Mouse (Mus musculus): ENCODE data around the gene Ugt2b5. TPM values are rescaled to one million over a fixed set of nuclear protein-coding genes. Genes with fewer than 3 reads are reported as not detected.
"Not testable (repeated sequence)": the region's sequence is repeated elsewhere in the genome, so short reads cannot be mapped to it uniquely, and the experiment has no call there.

Ugt2b5 gene
- 1,154 and 1,251 TPM in 2 replicates for total RNA-seq (2014; rRNA removed)
- polyA plus RNA-seq (2012; rRNA removed), result 180 and 189 TPM in 2 replicates

- H3K36me3 ChIP-seq (ENCODE audit: control insufficient read depth, insufficient read depth, low read length), result peaks cover 11% of the 10 kb centered on the region
- 26% methylated on average over 2 of the region's 2 CpGs for WGBS
- peak; percentile 91 for DNase-seq (ENCODE audit: extremely low read depth, low read depth, low spot score)
Measured at GRCm38 (mm10) chr5:87140196-87140595, at the start of gene Ugt2b5. Gene Ugt2b5 (minus strand): TSS chr5:87140318.

DNA sequence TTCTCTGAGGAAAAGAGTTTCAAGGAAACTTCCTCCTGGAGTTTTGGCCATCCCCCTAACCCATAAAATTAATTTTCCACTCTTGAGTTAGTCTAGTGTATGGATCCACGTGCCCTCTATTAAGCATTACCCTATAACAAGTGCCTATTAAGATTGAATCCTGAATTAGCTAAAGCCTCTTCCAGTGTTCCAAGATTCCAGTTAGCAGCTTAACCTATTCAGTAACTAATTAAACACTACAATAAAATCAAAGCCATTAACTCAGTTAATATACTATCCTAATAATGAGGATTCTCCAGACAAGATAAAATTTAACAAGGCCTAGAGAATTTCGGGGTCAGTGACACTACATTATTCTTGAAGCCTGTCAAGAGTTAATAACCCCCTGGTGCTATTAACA lies 35.7 kb upstream of the Ugt2b5 start:
- not testable (repeated sequence) for H3K27me3 ChIP-seq (ENCODE audit: control insufficient read depth, insufficient read depth, low read length); DNase-seq (ENCODE audit: extremely low read depth, low read depth, low spot score); H3K27ac ChIP-seq (replicated peaks; ENCODE audit: insufficient read depth, low read depth, low read length); H3K79me2 ChIP-seq (ENCODE audit: control insufficient read depth, insufficient read depth, low read length); H3K4me3 ChIP-seq (ENCODE audit: insufficient read depth, low read depth, low read length); H3K4me1 ChIP-seq (ENCODE audit: control insufficient read depth, insufficient read depth, low read length); H3K36me3 ChIP-seq (ENCODE audit: control insufficient read depth, insufficient read depth, low read length); H3K9ac ChIP-seq (ENCODE audit: low read depth, low read length)
- 80% methylated on average over 2 of the region's 2 CpGs for WGBS

More at GRCm38 (mm10) chr5:87140196-87140595, at the start of gene Ugt2b5:
- H3K79me2 ChIP-seq (ENCODE audit: control insufficient read depth, insufficient read depth, low read length); H3K9ac ChIP-seq (ENCODE audit: low read depth, low read length); H3K27me3 ChIP-seq (ENCODE audit: control insufficient read depth, insufficient read depth, low read length); H3K27ac ChIP-seq (replicated peaks; ENCODE audit: insufficient read depth, low read depth, low read length); H3K4me1 ChIP-seq (ENCODE audit: control insufficient read depth, insufficient read depth, low read length): not testable (repeated sequence)
- H3K4me3 ChIP-seq (ENCODE audit: insufficient read depth, low read depth, low read length), result peak within 1 kb of the TSS; percentile 89; the same call in 1 of the 2 replicates

DNA sequence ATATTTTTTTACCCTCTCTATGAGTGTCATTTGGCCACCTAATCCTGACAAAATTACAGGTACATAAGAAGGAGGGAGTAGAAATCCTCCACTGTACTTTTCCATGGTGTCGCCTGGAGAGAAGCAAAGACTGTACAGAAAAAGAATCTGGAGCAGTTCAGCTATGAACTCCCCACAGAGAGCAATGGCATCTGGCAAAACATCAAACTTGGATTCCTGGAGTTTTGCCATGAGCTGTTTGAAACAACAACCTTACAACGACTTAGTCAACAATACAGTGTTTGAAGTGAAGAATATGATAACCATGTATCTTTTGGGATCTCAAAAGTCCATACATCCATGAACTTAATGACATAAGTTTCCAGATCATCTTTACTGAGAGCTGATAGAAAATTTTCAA lies 34.6 kb upstream of the Ugt2b5 start:
- TF ChIP-seq POLR2A (IDR thresholded peaks at IDR 0.05; ENCODE audit: extremely low read depth, insufficient read depth, low read length) (no peak), CTCF (IDR thresholded peaks at IDR 0.05; ENCODE audit: low read depth, low read length) (no peak)

DNA sequence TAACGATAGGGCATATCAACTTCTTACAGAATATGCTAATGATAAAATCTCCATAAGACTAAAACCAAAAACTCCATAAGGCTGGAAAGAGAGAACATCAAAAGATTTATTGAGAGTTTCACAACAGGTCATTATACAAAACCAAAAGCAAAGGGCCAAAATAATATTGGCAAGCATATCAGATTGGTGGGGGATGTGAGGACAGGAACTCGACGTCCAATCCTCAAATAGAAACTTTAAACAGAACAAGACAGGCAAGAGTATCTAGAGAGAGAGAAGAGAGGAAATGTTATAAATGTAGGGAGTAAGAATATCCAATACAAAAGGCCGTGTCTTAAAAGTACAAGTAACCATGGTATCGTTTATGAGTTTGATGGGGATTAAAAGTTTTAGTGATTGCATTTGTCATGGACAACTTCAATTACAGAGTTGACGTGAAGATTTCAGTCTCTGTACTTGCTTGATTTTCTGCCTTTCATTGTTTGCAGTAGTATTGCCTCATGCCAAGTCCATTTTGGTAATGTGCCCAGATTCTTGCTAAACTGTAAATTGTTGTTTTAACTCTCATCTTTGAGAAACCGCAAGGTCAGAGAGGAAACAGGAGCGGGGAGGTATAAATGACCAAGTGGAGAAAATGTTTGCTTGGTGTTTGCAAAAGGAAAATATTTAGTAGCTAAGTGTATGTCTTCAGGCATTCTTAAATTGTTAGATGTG lies 7.8 kb upstream of the Ugt2b5 start:
- H3K9ac ChIP-seq (ENCODE audit: low read depth, low read length), result no peak overlapping the region
- no peaks in the 10 kb centered on the region for H3K36me3 ChIP-seq (ENCODE audit: control insufficient read depth, insufficient read depth, low read length)
- H3K27ac ChIP-seq (replicated peaks; ENCODE audit: insufficient read depth, low read depth, low read length), result no peak overlapping the region
- H3K4me3 ChIP-seq (ENCODE audit: insufficient read depth, low read depth, low read length), result peak overlapping the region; percentile 35; the same call in 1 of the 2 replicates
- H3K27me3 ChIP-seq (ENCODE audit: control insufficient read depth, insufficient read depth, low read length), result no peaks in the 10 kb centered on the region
- H3K79me2 ChIP-seq (ENCODE audit: control insufficient read depth, insufficient read depth, low read length), result no peaks in the 10 kb centered on the region
- TF ChIP-seq POLR2A (IDR thresholded peaks at IDR 0.05; ENCODE audit: extremely low read depth, insufficient read depth, low read length), result no peak
- 16% methylated on average over 8 of the region's 8 CpGs for WGBS
- H3K4me1 ChIP-seq (ENCODE audit: control insufficient read depth, insufficient read depth, low read length), result peaks cover 3% of the 10 kb centered on the region; the same call in 1 of the 2 replicates
- DNase-seq (ENCODE audit: extremely low read depth, low read depth, low spot score), result peak; percentile 98

More for the DNA sequence above, 34.6 kb upstream of the Ugt2b5 start:
- Histone ChIP-seq H3K9ac (ENCODE audit: low read depth, low read length) (no peak overlapping the region), H3K4me3 (ENCODE audit: insufficient read depth, low read depth, low read length) (no peak overlapping the region), H3K4me1 (ENCODE audit: control insufficient read depth, insufficient read depth, low read length) (no peaks in the 10 kb centered on the region), H3K79me2 (ENCODE audit: control insufficient read depth, insufficient read depth, low read length) (no peaks in the 10 kb centered on the region), H3K36me3 (ENCODE audit: control insufficient read depth, insufficient read depth, low read length) (no peaks in the 10 kb centered on the region), H3K27me3 (ENCODE audit: control insufficient read depth, insufficient read depth, low read length) (no peaks in the 10 kb centered on the region), H3K27ac (replicated peaks; ENCODE audit: insufficient read depth, low read depth, low read length) (no peak overlapping the region)
- WGBS, result 32% methylated on average over 2 of the region's 2 CpGs
- DNase-seq (ENCODE audit: extremely low read depth, low read depth, low spot score), result peak; percentile 46

DNA sequence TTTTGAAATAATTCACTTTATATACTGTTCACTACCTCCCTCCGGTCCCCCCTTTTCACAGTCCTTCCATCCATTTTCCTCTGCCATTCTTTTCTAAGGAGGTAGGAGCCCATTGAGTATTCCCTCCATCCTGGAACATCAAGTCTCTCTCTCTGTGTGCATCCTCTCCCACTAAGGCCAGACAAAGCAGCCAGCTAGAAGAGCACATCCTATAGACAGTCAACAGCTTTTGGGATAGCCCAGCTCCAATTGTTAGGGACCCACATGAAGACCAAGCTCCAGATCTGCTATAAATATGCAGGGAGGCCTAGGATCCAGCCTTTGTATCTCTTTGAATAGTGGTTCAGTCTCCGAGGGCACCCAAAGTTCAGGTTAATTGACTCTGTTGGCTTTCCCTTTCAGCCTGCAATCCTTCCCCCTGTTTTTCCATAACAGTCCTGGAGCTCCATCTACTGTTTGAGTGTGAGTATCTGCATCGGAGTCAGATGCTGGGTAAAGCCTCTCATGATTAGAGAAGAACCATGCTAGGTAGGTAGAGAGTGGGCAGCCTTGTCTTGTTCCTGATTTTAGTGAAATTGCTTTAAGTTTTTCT lies 2.8 kb upstream of the Ugt2b5 start:
- 34% methylated on average over 3 of the region's 3 CpGs for WGBS

GRCm38 (mm10) chr5:87103697-87104096 lies 36.4 kb downstream of the Ugt2b5 start:
- H3K27me3 ChIP-seq (ENCODE audit: control insufficient read depth, insufficient read depth, low read length); H3K4me3 ChIP-seq (ENCODE audit: insufficient read depth, low read depth, low read length); H3K27ac ChIP-seq (replicated peaks; ENCODE audit: insufficient read depth, low read depth, low read length); H3K79me2 ChIP-seq (ENCODE audit: control insufficient read depth, insufficient read depth, low read length); H3K36me3 ChIP-seq (ENCODE audit: control insufficient read depth, insufficient read depth, low read length); H3K9ac ChIP-seq (ENCODE audit: low read depth, low read length); H3K4me1 ChIP-seq (ENCODE audit: control insufficient read depth, insufficient read depth, low read length): not testable (repeated sequence)
- DNase-seq (ENCODE audit: extremely low read depth, low read depth, low spot score), result peak; percentile 91
- WGBS, result 19% methylated on average over 1 of the region's 1 CpGs

More for the DNA sequence above, 2.8 kb upstream of the Ugt2b5 start:
- no peak overlapping the region for H3K9ac ChIP-seq (ENCODE audit: low read depth, low read length)
- peak; percentile 81 for DNase-seq (ENCODE audit: extremely low read depth, low read depth, low spot score)
- TF ChIP-seq POLR2A (IDR thresholded peaks at IDR 0.05; ENCODE audit: extremely low read depth, insufficient read depth, low read length) (no peak), CTCF (IDR thresholded peaks at IDR 0.05; ENCODE audit: low read depth, low read length) (peak; percentile 28; the same call in 1 of the 2 replicates)
- no peaks in the 10 kb centered on the region for H3K36me3 ChIP-seq (ENCODE audit: control insufficient read depth, insufficient read depth, low read length)
- H3K27me3 ChIP-seq (ENCODE audit: control insufficient read depth, insufficient read depth, low read length), result no peaks in the 10 kb centered on the region
- no peak overlapping the region for H3K27ac ChIP-seq (replicated peaks; ENCODE audit: insufficient read depth, low read depth, low read length)
- H3K4me1 ChIP-seq (ENCODE audit: control insufficient read depth, insufficient read depth, low read length), result peaks cover 4% of the 10 kb centered on the region; the same call in 1 of the 2 replicates
- no peaks in the 10 kb centered on the region for H3K79me2 ChIP-seq (ENCODE audit: control insufficient read depth, insufficient read depth, low read length)
- no peak overlapping the region for H3K4me3 ChIP-seq (ENCODE audit: insufficient read depth, low read depth, low read length)

Measured in liver, adult 2 months (tissue).